Mouse (Mus musculus) heart, adult 18-20 months (tissue): Measurements from ENCODE around the gene Prickle1. TPM values are rescaled to one million over a fixed set of nuclear protein-coding genes. Genes with fewer than 3 reads are reported as not detected.
A peak's percentile ranks its signal among the peaks of the same experiment; 100 is the strongest.

Experiments
- DNase-seq, 2 experiments: peaks; one replicate each; pipeline ENCODE4 v3.0.0; 2021 to 2022; ENCODE audit warnings: mixed read lengths in 1 of 2
- long read RNA-seq, 2 experiments: library from polyadenylated mRNA; stranded (forward); transcript quantifications; one replicate each; pipeline ENCODE4 v2.0.0; 2021
- total RNA-seq, 2 experiments: library from RNA; stranded (reverse); gene quantifications; 2 replicates each; pipeline ENCODE4 v1.2.3; 2021

The Prickle1 gene
- 1 to 10 TPM; 9.1 to 9.5 TPM for total RNA-seq
- long read RNA-seq, experiment 1, full-length matches to known transcripts = 2 of 8 reads
- long read RNA-seq, experiment 1, partial matches to known transcripts = 0 of 8 reads
- long read RNA-seq, experiment 1, other reads (novel, unspliced or antisense) = 6 of 8 reads
- long read RNA-seq, experiment 2, partial matches to known transcripts = 0 of 7 reads
- long read RNA-seq, experiment 2, other reads (novel, unspliced or antisense) = 7 of 7 reads

GRCm38 (mm10) chr15:93595746-93596145 is at the start of gene Prickle1:
Gene Prickle1 (minus strand): TSS chr15:93595891.
- peak; percentile 90 for DNase-seq

- peak; percentile 13 to 44 for DNase-seq
These were observed 44.5 kb upstream of the Prickle1 start for GRCm38 (mm10) chr15:93640221-93640620.

- DNase-seq = no peak
These were observed 41.3 kb upstream of the Prickle1 start for GRCm38 (mm10) chr15:93636976-93637375.

- DNase-seq = no peak
These were observed 39.9 kb upstream of the Prickle1 start for GRCm38 (mm10) chr15:93635603-93636002.

- no peak for DNase-seq
These were observed 38.8 kb upstream of the Prickle1 start for GRCm38 (mm10) chr15:93634536-93634935.

GRCm38 (mm10) chr15:93630001-93630541 is 34.4 kb upstream of the Prickle1 start:
- DNase-seq = no peak

- no peak for DNase-seq
These were observed 33.5 kb upstream of the Prickle1 start for GRCm38 (mm10) chr15:93629201-93629600.

- DNase-seq = no peak
These were observed 32.4 kb upstream of the Prickle1 start for GRCm38 (mm10) chr15:93627836-93628797.

GRCm38 (mm10) chr15:93619551-93619950 is 23.9 kb upstream of the Prickle1 start:
- no peak for DNase-seq

- DNase-seq = no peak
These were observed 22.9 kb upstream of the Prickle1 start for GRCm38 (mm10) chr15:93618442-93619150.

GRCm38 (mm10) chr15:93616277-93616676 is 20.6 kb upstream of the Prickle1 start:
- DNase-seq = no peak

GRCm38 (mm10) chr15:93615031-93615430 is 19.3 kb upstream of the Prickle1 start:
- no peak for DNase-seq

GRCm38 (mm10) chr15:93613606-93614005 is 17.9 kb upstream of the Prickle1 start:
- no peak for DNase-seq

GRCm38 (mm10) chr15:93611536-93612300 is 16.0 kb upstream of the Prickle1 start:
- no peak for DNase-seq

- DNase-seq = no peak
These were observed 15.1 kb upstream of the Prickle1 start for GRCm38 (mm10) chr15:93610721-93611201.

- no peak for DNase-seq
These were observed 14.6 kb upstream of the Prickle1 start for GRCm38 (mm10) chr15:93610288-93610687.

GRCm38 (mm10) chr15:93602850-93603249 is 7.2 kb upstream of the Prickle1 start:
- no peak for DNase-seq

GRCm38 (mm10) chr15:93601461-93602015 is 5.8 kb upstream of the Prickle1 start:
- no peak for DNase-seq

GRCm38 (mm10) chr15:93596991-93597390 is 1.3 kb upstream of the Prickle1 start:
- DNase-seq = no peak

GRCm38 (mm10) chr15:93596285-93596684 is 594 bp upstream of the Prickle1 start:
- peak; percentile 85 to 91 for DNase-seq
